In the genomic region with DNA sequence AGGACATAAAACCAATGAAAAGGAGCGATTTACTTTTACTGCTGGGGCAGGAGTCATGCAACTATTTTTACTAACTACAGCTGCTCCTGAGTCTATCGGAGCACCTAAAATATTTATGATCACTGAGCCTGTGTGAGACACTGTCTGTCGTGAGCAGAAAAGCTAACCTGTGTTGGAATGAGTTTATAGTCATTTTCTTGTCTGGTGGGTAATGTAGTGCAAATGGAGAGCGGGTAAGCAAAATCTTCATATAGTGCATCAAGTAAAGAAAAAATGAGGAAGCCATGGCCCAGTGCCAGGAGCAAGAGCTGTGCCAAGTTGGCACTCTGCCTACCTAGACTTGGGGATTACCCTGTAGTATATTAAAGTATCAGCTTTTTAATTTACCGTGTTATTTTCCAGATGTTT, we compare ENCODE assay signal across 11 mouse cellular contexts.
A peak's percentile ranks its signal among the peaks of the same experiment; 100 is the strongest.
DNase-seq lines count a peak whose midpoint lies in the region; ATAC-seq and TF ChIP-seq lines count a peak whose summit lies in the region.
"Had no signal": no experiment of that assay in that cellular context is flagged by ENCODE, and none has a peak within 500 bp of the region (broad histone marks: within the 10 kb centered on the region; RNA-seq: fewer than 3 reads in every experiment).

No protein-coding gene starts in this region.

- TF ChIP-seq CTCF in lung, embryonic 14.5 days (IDR thresholded peaks at IDR 0.05; ENCODE audit: low read depth) = no peak

- H3K4me1 ChIP-seq in lung, embryonic 14.5 days (ENCODE audit: insufficient read depth) = peaks cover 3% of the 10 kb centered on the region; the same call in 1 of the 2 replicates
- H3K4me1 ChIP-seq in limb, embryonic 10.5 days = peaks cover 10% of the 10 kb centered on the region; the same call in 1 of the 2 replicates
- H3K4me1 ChIP-seq: stomach, embryonic 15.5 days had no signal

- 32% methylated on average over 5 of the region's 5 CpGs for WGBS in lung, embryonic 14.5 days
- WGBS in limb, embryonic 10.5 days = 73% methylated on average over 5 of the region's 5 CpGs

- no peaks in the 10 kb centered on the region for H3K27me3 ChIP-seq in lung, embryonic 14.5 days (ENCODE audit: insufficient read depth, low read length)
- no peaks in the 10 kb centered on the region for H3K27me3 ChIP-seq in limb, embryonic 10.5 days (ENCODE audit: low read depth, poor library complexity, severe bottlenecking)
- H3K27me3 ChIP-seq: stomach, embryonic 15.5 days had no signal

- H3K9me3 ChIP-seq in lung, embryonic 14.5 days (ENCODE audit: low read depth, low read length) = no peaks in the 10 kb centered on the region
- H3K9me3 ChIP-seq in limb, embryonic 10.5 days (replicated peaks) = no peaks in the 10 kb centered on the region
- H3K9me3 ChIP-seq: stomach, embryonic 15.5 days had no signal

- no peaks in the 10 kb centered on the region for H3K36me3 ChIP-seq in lung, embryonic 14.5 days (ENCODE audit: insufficient read depth)
- H3K36me3 ChIP-seq in limb, embryonic 10.5 days = no peaks in the 10 kb centered on the region
- H3K36me3 ChIP-seq: stomach, embryonic 15.5 days had no signal

- H3K4me3 ChIP-seq in lung, embryonic 14.5 days (ENCODE audit: low read depth, low read length) = no peak overlapping the region
- no peak overlapping the region for H3K4me3 ChIP-seq in limb, embryonic 10.5 days
- H3K4me3 ChIP-seq: stomach, embryonic 15.5 days had no signal

- peak; percentile 56 for ATAC-seq in lung, embryonic 14.5 days (ENCODE audit: insufficient read depth)

- H3K9ac ChIP-seq in lung, embryonic 14.5 days = no peak overlapping the region
- H3K9ac ChIP-seq: liver, embryonic 14.5 days; stomach, embryonic 15.5 days had no signal

- H3K4me2 ChIP-seq in lung, embryonic 14.5 days = 0 out of 2 replicates have a peak overlapping the region, but pooled peaks have one; percentile 4
- H3K4me2 ChIP-seq: stomach, embryonic 15.5 days had no signal

- DNase-seq in cerebellum, postnatal 4 days (ENCODE audit: low spot score in 2 of 2) = peak; percentile 28 to 73
- no peak for DNase-seq in cerebellum, adult 9-10 months
- peak; percentile 88 for DNase-seq in lung, embryonic 14.5 days
- no peak for DNase-seq in lung, postnatal 36 days
- peak; percentile 52 for DNase-seq in forelimb bud, embryonic 11.5 days (ENCODE audit: low read depth, low spot score)
- DNase-seq in limb, embryonic 10.5 days (ENCODE audit: low spot score) = no peak
- no peak for DNase-seq in layer of hippocampus, postnatal 25 days (ENCODE audit: extremely low spot score in 1 of 2, low spot score in 1 of 2)
- DNase-seq in heart, postnatal 36 days = no peak
- DNase-seq: gastrocnemius, postnatal 14 days had no signal

- intact Hi-C loops in heart, postnatal 36 days (cut with DNase I) = no loop called here

- no peak overlapping the region for H3K27ac ChIP-seq in lung, embryonic 14.5 days (ENCODE audit: low read depth)
- peak overlapping the region; percentile 5; the same call in 1 of the 2 replicates for H3K27ac ChIP-seq in limb, embryonic 10.5 days
- H3K27ac ChIP-seq: liver, embryonic 14.5 days; stomach, embryonic 15.5 days had no signal

Comparison
In these comparisons a context has a peak if more than half of its experiments do, and no peak if none do; other contexts are left out.
1. DNase-seq: peak in cerebellum, postnatal 4 days (2 of 2), lung, embryonic 14.5 days (single experiment) and forelimb bud, embryonic 11.5 days (single experiment); none in cerebellum, adult 9-10 months (single experiment), lung, postnatal 36 days (single experiment), limb, embryonic 10.5 days (single experiment), layer of hippocampus, postnatal 25 days (0 of 2) and heart, postnatal 36 days (0 of 2).